Mouse (Mus musculus) pancreas, adult 10 weeks (tissue): ENCODE results near the gene B230104I21Rik. TPM values are rescaled to one million over a fixed set of nuclear protein-coding genes. Genes with fewer than 3 reads are reported as not detected.

ENCODE experiments used
- polyA plus RNA-seq: library from polyadenylated mRNA; stranded (reverse); fragments of 350-450 nt; fragmentation: Illumina TruSeq; extraction: RNeasy Lipid Tissue Mini Kit (QIAGEN cat#74804); gene quantifications from one replicate; pipeline ENCODE4 v1.2.3, GENCODE M21; 2015; ENCODE audit warnings: low read depth, low replicate concordance; ENCODE audit not compliant: insufficient read depth

Gene B230104I21Rik
- polyA plus RNA-seq = not detected

DNA sequence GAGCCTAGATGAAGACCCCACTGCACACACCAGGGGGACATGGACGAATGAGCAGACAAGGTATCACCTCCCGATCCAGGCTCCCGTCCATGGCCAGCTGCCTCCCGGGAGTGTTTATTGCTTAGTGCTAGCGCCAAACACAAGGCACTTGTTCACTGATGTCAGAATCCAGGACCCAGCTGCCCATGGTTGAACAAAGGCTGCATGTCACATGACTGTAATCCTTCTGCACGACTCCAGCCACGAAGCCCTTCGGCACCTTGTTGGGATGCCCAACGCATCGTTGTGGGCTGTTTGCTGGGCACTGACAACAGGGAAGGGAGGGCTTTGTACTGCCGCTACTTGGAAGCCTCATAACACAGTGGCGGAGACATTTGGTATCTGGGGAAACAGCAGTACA is at the start of gene B230104I21Rik:
Gene B230104I21Rik, plus strand, starts transcription at position 367 of the 400 bp plus-strand sequence.

DNA sequence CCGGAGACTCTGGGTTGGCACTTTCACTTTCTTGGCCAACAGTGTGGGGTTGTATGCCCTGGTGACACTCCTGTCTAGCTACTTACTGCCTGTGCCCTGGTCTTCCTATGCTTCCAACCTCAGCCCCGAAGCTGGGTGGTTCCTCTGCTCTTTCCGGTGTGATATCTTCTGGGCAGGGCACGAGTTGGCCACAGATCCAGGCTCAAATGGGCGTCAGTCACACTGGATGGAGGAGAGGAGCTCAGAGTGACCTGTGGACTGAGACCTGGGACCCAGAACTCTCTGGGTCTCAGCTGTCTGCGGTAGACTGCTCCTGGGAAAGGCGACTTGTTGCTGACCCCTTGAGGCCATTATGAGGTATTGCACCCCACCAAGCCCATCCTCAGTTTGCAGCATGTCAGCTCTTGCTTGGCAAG is 34.5 kb upstream of the B230104I21Rik start, which contains the start of gene Arhgef16:
Gene Arhgef16, minus strand, starts transcription at position 211 of the 416 bp plus-strand sequence.

Other genes with a start within 250 kb of the B230104I21Rik start
- not detected for gene Trp73, start 195.9 kb upstream of the B230104I21Rik start, polyA plus RNA-seq
- 3.3 TPM for gene Wrap73, start 193.8 kb upstream of the B230104I21Rik start, polyA plus RNA-seq
- gene Tprgl, start 175.5 kb upstream of the B230104I21Rik start, polyA plus RNA-seq = 29.5 TPM
- gene Megf6, start 165.4 kb upstream of the B230104I21Rik start, polyA plus RNA-seq = 4.2 TPM
- gene Arhgef16, start 34.5 kb upstream of the B230104I21Rik start, polyA plus RNA-seq = 8.6 TPM